Mouse (Mus musculus) ES-Bruce4 (cell line): Measurements from ENCODE around the gene Vsig10. TPM values are rescaled to one million over a fixed set of nuclear protein-coding genes. Genes with fewer than 3 reads are reported as not detected.

ENCODE experiments used
- H3K27ac ChIP-seq: 2 replicates; pipeline ENCODE4 v1.5.1; 2012; ENCODE audit warnings: low read length, inconsistent platforms; ENCODE audit not compliant: insufficient read depth
- H3K27me3 ChIP-seq: 2 replicates; pipeline ENCODE4 v1.6.1; 2012; ENCODE audit warnings: mild to moderate bottlenecking, low read length, inconsistent platforms; ENCODE audit not compliant: control insufficient read depth, poor library complexity, insufficient read depth, severe bottlenecking
- H3K36me3 ChIP-seq: 2 replicates; pipeline ENCODE4 v1.6.1; 2012; ENCODE audit warnings: inconsistent platforms, mild to moderate bottlenecking, low read length, moderate library complexity; ENCODE audit not compliant: control insufficient read depth, poor library complexity, insufficient read depth, severe bottlenecking
- H3K4me1 ChIP-seq: one replicate; pipeline ENCODE4 v1.8.1; 2011; ENCODE audit warnings: low read length; ENCODE audit not compliant: control insufficient read depth, insufficient read depth
- H3K4me3 ChIP-seq: 2 replicates; pipeline ENCODE4 v1.5.1; 2011; ENCODE audit warnings: low read depth, mild to moderate bottlenecking, low read length
- H3K9ac ChIP-seq: 2 replicates; pipeline ENCODE4 v1.6.1; 2012; ENCODE audit warnings: low read depth, mild to moderate bottlenecking, inconsistent platforms; ENCODE audit not compliant: poor library complexity, severe bottlenecking
- H3K9me3 ChIP-seq: replicated peaks from 2 replicates; pipeline ENCODE4 v1.6.1; 2012; ENCODE audit warnings: mild to moderate bottlenecking, low read length, inconsistent platforms; ENCODE audit not compliant: control insufficient read depth, poor library complexity, insufficient read depth, severe bottlenecking
- CTCF ChIP-seq: IDR thresholded peaks from one replicate; pipeline ENCODE4 v1.8.1; 2011; ENCODE audit warnings: low read depth, low read length
- EP300 ChIP-seq: IDR thresholded peaks from 2 replicates; pipeline ENCODE4 v1.6.1; 2011; ENCODE audit warnings: low read depth, low read length; ENCODE audit not compliant: insufficient read depth
- POLR2A ChIP-seq: IDR thresholded peaks from one replicate; pipeline ENCODE4 v1.8.1; 2011; ENCODE audit warnings: low read length; ENCODE audit not compliant: insufficient read depth
- polyA plus RNA-seq: library from polyadenylated mRNA; stranded (reverse); fragments of >200 nt; gene quantifications from 2 replicates; pipeline ENCODE4 v1.2.4, GENCODE M21; 2011; ENCODE audit warnings: low read depth; ENCODE audit not compliant: missing spikeins, insufficient read depth, insufficient read length

The Vsig10 gene
- polyA plus RNA-seq, 1 experiment: 15.7 TPM

DNA sequence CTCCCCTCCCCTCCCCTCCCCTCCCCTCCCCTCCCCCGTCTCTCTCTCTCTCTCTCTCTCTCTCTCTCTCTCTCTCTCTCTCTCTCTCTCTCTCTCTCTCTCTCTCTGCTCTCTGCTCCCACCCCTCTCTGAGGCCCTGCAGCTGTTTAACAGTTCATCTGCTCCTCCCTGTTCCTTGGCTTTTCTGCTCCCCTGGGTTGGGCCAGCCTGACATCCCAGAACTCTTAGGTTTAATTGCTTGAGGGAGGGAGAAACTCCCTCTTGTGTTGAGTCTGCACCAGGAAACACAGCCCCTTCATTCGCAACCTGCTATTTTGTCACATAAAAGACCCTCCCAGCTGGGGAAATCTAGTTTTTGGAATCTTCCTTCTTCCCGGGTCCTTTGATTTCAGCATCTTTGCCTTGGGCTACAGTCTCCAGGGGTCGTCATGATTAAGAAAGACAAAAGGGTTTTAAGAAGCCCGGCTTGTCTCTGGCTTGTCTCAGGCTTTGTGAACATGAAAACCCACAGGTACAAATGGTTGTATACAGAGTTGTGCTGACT is 79.2 kb downstream of the Vsig10 start:
- Histone ChIP-seq H3K27ac (peak overlapping the region; percentile 96), H3K4me3 (peak overlapping the region; percentile 28), H3K4me1 (peaks cover 9% of the 10 kb centered on the region), H3K9ac (peak overlapping the region; percentile 49), H3K27me3 (no peaks in the 10 kb centered on the region), H3K36me3 (no peaks in the 10 kb centered on the region), H3K9me3 (peaks cover 13% of the 10 kb centered on the region)
- no peak for TF ChIP-seq CTCF
- peak; percentile 62; the same call in 1 of the 2 replicates for TF ChIP-seq EP300

- Histone ChIP-seq H3K27me3 (no peaks in the 10 kb centered on the region), H3K9ac (no peak overlapping the region), H3K27ac (peak overlapping the region; percentile 96), H3K4me1 (peaks cover 9% of the 10 kb centered on the region), H3K9me3 (peaks cover 1% of the 10 kb centered on the region; the same call in 1 of the 2 replicates), H3K36me3 (no peaks in the 10 kb centered on the region), H3K4me3 (no peak overlapping the region)
- TF ChIP-seq POLR2A (no peak), CTCF (no peak), EP300 (no peak)
Measured at GRCm38 (mm10) chr5:117399281-117399680, 80.4 kb downstream of the Vsig10 start.

DNA sequence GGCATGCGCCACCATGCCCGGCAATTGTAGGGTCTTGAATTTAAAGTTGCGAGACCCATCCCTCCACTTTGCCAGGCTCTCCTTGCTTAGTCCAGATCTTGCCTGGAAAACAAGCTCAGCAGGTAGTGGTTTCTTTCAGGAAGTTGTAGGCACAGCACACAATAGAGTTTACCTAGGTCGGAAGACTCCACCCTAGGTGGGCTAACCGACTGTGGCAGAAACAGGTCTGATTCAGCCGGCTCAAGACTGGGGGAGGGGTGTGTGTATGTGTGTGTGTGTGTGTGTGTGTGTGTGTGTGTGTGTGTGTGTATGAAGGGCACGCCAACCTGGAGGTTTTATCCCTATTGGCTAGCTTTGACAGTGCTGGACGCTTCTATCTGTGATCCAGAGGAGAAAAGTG is 84.7 kb downstream of the Vsig10 start:
- Histone ChIP-seq H3K27me3 (no peaks in the 10 kb centered on the region), H3K4me1 (no peaks in the 10 kb centered on the region), H3K9me3 (peaks cover 5% of the 10 kb centered on the region; the same call in 1 of the 2 replicates), H3K36me3 (no peaks in the 10 kb centered on the region), H3K4me3 (no peak overlapping the region), H3K9ac (peak overlapping the region; percentile 54), H3K27ac (peak overlapping the region; percentile 94)
- TF ChIP-seq EP300: peak; percentile 98
- no peak for TF ChIP-seq POLR2A
- no peak for TF ChIP-seq CTCF

Other genes with a start within 250 kb of the Vsig10 start
- 63.3 and 76.5 TPM in 2 replicates for gene Suds3, start 203.0 kb upstream of the Vsig10 start, polyA plus RNA-seq
- gene Taok3, start 199.0 kb upstream of the Vsig10 start, polyA plus RNA-seq: 23.1 and 27.3 TPM in 2 replicates
- gene Pebp1, start 31.5 kb upstream of the Vsig10 start, polyA plus RNA-seq: 246 and 264 TPM in 2 replicates
- 49.5 and 56.1 TPM in 2 replicates for gene Wsb2, start 38.2 kb downstream of the Vsig10 start, polyA plus RNA-seq
- 146 and 158 TPM in 2 replicates for gene Rfc5, start 70.0 kb downstream of the Vsig10 start, polyA plus RNA-seq
- 1.3 and 1.6 TPM in 2 replicates for gene Ksr2, start 94.9 kb downstream of the Vsig10 start, polyA plus RNA-seq